Mouse (Mus musculus) induced T-regulatory cell, adult 2 months (primary cell): ENCODE results near the gene Acin1.

Source experiments
- DNase-seq: peaks from one replicate; pipeline ENCODE4 v3.0.0-alpha.2; 2012; ENCODE audit warnings: low read depth

The Acin1 gene

DNA sequence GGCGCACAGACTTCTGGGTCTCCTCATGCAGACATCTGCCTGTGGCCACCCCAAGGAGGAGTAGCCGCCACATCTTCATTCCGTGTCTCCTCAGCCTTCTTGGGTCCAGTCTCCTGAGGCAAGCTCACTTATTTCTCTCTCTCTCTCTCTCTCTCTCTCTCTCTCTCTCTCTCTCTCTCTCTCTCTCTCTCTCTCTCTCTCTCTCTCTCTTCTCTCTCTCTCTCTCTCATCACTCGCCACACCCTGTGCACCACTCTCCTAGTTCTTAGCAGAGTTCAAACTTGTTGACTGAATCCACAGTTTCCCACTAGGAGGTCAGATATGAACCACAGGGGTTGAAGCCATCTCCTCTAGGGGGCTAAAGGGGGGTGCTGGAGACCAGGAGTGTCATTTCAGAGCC is 12.0 kb upstream of the Acin1 start, which contains the start of gene Gm29776:
Gene Gm29776, minus strand, starts transcription at position 101 of the 400 bp plus-strand sequence.
- DNase-seq: no peak

DNA sequence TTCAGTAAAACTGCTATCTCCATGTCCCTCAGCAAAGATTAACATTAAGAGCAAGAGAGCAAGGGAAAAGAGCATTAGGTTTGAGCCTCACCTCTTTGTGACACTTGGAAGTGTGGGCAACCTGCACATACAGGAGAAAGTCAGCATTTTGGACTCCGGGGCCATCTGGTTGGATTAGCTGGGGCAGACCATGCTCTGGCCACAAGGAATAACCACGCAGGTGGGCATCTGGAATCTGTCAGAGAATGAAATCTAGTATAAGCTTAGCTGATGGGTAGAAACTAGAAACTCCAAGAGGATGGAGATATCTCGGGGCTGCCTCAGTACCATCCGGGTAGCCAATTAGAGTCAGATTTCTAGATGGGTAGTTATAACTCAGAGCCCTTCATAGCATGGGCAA is 10.0 kb upstream of the Acin1 start:
- DNase-seq: no peak

DNA sequence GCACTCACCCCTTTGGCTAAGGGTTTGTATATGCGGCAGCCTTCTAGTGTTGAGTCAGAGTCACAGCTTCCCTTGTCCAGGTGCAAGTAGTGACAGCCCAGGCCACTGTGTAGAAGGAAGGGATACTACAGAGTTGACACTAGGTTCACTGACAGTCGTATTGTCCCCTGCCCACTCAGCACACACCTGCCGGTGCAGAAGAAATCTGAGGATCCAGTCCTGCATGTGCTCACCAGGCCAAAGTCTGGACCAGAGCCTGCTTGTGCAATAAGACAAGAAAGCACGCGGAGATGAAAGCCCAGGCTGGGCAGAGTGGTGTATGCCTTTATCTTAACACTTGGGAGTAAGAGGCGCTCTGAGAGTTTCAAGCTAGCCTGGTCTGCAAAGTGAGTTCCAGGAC is 8.3 kb upstream of the Acin1 start:
- no peak for DNase-seq

DNA sequence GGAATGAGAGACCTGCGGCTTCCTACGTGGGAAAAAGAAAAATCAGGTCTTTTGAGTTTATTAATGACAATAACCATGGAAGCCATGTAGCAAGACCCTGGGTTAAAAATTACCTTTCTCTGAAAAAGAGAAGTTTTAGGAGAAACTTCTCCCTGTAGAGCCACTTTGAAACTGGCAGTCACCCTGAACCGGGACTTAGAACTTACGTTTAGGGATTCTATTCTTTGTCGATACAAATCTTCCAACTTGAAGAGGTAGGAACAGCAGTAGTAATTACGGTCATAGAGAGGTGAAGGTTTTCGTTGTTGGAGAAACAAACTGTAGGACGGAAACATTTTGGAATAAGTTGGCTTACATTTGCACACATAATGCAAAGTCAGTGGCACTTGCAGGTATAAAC is 520 bp upstream of the Acin1 start:
- DNase-seq: no peak

DNA sequence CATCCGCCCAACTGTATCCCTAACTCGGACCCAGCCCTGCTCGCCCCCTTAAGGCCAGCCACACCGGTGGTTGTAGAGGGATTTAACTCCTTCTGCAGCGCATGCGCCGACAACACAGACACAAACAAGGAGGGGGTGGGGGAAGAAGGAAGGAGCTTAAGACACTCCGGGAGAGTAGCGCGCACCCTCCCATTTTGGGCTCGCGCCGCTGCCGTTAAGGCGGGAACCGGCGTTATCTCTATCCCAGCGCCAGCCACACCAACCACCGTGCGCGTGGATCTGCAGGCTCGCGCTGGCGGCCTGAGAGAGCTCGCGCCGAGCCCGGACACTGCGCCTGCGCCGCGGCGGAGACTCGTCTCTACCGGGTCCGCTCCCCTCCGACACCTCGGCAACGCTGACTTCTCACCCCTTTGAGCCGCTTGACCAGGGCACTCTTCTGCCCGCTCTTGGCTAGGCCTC is 639 bp downstream of the Acin1 start, which contains the start of gene 1700123O20Rik:
Gene 1700123O20Rik, plus strand, starts transcription at position 154 of the 459 bp plus-strand sequence.
- peak; percentile 92 for DNase-seq

DNA sequence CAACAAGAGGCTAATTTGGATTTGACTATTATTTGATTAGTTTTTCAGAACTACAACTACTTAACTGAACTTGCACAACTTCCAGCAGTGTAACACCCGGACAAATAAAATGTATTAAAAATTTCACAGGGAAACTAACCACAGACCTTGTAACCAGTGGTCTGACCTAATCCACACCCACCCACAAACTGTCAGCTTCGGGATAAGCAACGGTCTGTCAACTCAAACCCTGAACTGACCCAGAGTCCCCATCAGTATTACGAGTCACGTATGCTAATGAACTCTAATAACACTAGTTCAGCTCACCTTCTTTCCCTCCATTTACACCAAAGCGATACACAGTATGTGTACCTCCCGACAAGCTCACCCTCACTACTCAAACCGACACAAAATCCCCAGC is 1.3 kb downstream of the Acin1 start:
- no peak for DNase-seq

DNA sequence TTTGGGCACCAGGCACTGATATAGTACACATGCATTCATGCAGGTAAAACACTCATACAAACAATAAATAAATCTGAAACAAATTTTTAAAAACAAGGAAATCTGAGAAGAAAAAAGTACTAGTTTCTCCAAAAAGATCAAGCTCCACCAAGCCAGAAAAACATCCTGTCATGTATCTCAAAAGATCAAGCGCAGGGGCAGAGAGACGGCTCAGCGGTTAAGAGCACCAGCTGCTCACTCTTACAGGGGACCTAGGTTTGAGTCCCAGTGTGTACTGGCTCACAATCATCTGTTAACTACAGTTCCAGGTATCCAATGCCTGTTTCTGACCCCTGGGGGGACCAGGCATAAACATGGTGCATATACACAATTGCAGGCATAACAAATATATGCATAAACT is 4.3 kb downstream of the Acin1 start:
- peak; percentile 25 for DNase-seq

DNA sequence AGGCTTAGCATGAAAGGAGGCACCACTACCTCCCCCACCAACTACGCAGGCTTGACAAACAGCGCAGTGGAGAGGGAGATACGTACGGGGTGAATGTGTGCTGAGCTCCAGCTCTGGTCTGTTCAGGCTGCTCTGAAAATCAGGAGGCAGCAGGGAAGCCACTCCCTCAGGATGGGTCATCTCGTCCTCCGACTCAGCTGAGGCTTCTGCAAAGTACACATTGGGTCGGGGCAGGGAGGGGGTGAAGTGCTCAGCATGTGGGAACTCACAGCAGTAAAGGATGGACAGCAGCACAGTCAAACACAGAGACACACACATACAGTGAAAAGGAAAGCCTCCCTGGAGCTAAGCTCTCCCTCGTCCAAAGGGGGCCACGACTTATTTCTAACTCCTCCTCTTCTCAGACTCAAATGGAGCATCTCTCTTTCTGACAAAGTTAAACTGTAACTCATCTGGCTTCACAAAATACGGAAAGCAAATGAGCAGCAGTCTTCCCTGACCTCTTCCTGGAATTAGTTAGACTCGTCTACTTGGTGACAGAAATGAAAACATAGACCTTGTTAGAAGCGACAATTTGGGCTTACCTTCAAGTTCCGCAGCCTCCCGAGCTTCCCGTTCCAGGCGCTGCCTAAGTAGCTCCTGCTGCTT is 8.0 kb downstream of the Acin1 start:
- no peak for DNase-seq

DNA sequence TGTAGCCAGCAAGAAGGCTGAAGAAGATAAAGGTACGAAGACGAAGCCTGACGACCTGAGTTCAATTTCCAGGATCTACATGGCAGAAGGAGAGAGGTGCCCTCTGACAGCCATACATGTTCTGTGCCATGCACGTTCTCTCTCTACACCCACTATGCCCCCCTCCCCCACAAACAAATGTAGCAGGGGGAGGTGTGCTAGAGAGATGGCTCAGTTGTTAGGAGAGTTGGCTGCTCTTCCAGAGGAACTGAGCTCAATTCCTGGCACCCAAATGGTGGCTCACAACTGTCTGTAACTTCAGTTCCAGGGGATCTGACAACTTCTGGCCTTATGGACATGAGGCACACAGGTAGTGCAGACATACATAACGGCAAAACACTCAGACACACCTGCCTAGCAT is 10.4 kb downstream of the Acin1 start:
- DNase-seq: no peak

DNA sequence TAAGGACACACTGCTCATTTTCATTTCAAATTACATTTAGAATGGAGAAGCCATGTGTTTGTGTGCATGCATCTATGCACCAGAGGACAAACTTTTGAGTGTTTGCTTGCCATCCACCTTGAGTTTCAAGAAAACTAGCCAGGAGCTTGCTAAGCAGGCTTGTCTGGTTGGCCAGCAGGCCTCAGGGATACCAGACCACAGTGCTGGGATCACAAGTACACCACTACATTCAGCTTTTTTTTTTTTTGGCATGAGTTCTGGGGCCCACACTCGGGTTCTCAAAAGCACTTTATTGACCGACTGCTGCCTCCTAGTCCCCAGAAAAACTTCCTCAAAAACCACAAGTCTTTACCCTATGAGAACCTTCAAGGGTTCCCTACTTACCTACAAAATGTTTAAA is 12.4 kb downstream of the Acin1 start:
- DNase-seq: no peak

DNA sequence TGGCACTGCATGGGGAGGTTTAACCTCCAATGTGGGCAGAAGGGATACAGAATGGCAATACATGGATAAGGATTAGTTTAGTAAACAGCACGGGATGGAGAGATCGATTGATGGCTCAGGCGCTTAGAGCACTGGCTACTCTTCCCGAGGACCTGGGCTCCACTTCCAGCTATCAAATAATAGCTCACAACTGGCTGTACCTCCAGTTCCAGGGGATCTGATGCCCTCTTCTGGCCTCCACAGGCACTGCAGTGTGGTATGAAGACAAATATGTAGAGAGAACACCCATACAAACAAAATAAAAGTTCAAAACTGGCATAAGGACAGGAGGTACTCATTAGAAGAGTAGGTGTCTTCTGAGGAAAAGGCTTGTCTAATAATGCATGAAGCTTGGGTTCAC is 17.4 kb downstream of the Acin1 start:
- peak; percentile 69 for DNase-seq

DNA sequence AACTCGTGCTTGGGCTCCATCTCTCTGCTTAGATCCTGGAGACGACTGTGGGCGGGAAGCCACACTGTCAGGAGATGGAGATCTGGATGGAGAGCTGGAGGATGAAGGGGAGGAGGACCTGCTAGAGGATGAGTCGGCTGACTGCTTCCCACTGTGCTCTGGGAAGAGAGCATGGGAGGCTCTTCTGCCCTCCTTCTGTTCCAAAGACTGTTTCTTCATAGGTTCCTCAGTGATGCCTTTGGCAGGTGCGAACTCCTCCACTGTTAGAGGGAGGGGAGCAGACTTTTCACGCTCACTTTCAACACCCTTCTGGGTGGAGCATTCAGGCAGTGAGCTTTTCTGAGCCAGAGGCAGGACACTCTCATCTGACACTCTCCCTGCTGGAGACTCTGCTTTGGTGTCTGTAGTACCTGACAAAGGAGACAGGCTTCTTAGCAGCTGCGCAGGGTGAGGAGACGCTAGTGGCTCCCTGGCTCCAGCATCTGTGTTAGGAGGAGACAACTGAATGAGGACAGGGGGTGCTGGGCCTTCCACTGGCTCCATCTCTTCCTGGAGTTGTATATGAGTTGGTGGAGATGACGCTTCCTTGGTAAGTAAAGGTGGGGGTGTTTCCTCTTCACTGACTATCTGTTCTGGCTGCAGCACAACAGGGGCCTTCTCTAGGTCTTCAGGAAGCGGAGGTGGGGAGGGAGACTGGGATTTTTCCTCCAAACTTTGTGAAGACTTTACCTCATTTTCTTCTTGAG is 22.1 kb downstream of the Acin1 start:
- no peak for DNase-seq

DNA sequence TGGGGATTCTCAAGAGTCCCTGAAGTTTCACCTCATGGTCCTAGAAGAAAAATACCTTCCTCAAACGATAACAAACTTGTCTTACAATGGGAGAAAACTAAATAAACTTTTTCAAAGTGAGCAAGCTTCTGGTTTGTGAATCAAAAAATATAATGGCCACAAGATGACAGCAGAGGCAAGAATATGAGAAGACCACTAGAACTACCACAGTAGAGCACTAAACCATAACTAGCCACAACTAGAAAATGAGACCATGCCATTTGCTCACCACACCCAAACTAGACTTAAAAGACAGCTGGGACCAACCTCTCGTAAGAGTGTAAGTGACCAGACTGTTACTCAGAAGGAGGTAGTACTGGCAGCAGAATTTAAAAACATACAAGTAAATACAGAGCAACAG is 26.7 kb downstream of the Acin1 start:
- DNase-seq: no peak

DNA sequence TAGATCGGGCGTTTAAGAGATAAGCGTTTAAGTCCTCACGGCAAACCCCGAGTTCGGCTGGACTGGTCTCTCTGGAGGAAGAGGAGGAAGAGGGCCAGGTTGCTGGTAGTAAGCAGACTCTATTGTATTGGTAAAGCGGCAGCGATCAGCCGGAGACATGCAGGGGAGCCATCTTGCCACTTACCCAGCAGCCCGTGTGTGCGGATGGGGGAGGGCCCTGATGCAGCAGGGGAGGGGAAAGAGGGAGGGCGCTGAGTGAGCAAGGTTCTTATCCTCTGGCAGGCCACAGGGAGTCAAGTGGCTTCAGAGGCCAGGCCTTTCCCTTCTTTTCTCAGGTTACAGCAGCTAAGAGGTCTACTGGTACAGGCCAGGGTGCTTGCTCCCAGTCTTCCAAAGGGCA is 33.2 kb downstream of the Acin1 start:
- peak; percentile 87 for DNase-seq

DNA sequence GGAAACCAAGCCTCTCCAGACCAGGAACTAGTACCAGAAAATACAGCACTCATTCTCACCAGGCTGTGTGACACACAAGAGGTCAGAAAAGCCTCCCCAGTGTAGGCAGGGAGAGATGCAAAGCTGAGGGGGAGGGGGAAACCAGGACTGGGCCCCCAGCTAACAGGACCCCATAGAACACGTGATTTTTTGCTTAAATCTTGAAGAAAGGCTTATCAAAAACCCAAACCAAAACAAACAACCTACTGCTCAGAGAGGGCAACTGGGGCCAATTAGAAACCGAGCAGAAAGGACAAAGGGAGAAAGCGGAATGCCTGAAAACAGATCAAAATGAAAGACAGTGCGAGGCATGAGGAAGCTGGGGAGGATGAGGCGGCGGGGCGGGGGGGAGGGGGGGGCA is 33.9 kb downstream of the Acin1 start:
- peak; percentile 40 for DNase-seq

DNA sequence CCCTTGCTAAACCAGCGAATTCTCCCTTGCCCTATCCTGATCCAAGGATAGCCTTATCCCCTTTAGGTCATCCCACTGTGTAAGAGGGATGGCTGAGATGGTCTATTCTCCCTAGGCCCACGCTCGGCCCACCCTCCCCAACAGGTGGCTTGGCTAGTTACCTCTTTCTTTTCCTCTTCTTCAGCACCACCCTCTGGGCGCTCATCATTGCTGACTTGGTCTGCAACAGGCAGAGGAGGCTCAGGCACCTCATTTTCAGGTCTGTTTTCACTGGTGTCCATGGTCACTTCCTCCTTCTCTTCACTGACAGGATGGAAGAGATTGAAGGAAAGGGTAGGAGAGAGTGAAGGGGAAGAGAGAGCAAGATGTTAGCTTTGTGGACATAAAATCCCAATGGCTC is 35.2 kb downstream of the Acin1 start:
- no peak for DNase-seq

DNA sequence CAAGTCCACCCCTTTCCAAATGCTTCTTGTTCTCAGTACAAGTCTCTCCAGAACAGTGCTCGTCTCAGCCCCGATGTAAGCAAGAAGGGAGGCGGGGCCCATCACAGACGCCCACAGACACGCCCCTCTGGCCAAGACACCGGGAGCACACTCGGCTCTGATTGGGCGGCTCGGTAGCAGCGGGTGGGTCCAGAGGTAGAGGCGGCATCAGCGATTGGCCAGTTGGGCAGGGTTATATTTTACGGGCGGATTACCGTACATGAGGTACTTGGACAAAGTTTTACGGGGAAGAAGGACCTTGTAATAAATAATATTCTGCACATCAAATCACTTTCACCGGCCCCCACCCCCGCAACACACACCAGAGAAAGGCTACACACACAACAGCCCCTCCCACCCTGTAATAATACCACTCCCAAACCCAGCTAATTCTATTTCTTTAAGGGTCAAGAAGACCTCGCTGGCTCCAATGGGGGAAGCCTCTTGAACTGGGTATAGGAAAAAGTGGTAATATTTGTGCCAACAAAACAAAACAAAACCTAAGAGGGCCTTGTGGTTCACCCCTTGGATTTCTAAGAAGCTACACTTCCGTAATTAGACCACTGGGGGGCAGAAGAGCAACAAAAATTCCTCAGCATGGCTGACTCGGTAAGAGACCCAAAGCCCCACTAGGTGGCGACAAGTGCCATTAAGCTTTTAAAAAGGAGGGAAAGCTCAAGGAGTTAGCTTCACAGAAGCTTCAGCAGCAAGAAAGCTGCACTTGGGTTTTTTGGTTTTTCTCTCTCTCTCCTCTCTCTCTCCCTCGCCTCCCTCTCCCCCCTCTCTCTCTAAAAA is 35.9 kb downstream of the Acin1 start:
- peak; percentile 97 for DNase-seq

DNA sequence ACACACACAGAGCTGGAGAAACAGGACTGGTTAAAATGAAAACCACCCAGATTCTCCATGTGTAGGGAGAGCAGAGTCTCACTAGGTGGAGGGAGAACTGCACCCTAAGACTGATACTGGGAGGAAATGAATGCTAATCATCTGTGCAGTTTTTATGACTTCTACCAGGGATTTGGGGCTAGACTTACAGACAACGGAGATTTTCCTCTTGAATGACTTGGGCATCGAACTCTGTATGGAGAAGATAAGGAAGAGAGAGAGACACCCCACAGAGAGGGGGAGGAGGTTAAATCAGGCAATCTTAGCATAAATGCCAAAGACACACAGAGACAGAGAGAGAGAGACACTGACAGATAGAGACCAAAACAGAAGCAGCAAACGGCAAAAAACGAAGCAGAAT is 38.8 kb downstream of the Acin1 start:
- no peak for DNase-seq

DNA sequence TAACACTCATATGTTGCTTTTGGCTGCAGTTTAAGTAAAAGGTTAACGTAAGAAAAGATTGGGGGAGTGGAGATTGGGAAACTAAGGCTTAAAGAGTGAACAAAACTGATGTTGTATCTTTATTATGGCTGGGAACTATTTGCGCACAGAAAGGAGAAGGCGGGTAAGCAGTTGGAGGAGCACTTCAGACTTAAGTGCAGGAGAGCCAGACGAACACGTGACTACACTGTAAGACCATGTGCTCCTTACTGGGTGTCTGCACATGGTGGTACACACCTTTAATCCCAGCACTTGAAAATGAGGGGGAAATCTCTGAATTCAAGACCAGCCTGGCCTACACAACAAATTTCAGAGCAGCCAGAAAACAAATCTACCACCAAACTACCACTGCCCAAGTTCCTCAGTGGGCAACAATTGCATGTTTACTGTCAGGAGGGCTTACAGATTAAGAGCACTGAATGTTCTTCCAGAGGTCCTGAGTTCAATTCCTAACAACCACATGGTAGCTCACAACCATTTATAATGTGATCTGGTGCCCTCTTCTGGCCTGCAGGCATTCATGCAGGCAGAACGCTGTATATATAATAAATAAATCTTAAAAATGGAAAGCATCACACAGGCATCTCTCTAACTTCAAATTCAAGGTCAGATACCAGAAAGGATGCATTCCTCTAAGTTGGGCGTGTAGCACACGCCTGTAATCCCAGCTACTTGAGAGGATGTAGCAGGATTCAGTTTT is 39.7 kb downstream of the Acin1 start:
- peak; percentile 39 for DNase-seq

DNA sequence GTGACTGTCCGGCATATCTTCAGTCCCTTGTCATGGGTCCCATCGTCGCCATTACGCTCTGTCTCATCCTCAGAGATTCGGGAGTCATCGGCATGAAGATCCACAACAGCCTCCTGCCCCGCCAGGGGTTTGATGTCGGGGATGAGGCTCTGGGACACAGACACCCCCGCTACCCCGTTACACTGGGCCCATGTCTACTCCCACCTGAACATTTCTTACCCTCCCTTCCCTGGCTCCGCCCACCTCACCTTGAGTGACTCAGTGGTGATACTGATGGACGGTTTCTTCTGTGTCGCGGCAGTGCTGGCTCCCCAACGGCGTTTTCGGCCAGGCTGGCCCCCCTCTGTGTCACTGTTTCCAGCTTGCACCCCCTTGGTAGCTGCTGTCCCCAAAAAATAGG is 40.3 kb downstream of the Acin1 start:
- no peak for DNase-seq

DNA sequence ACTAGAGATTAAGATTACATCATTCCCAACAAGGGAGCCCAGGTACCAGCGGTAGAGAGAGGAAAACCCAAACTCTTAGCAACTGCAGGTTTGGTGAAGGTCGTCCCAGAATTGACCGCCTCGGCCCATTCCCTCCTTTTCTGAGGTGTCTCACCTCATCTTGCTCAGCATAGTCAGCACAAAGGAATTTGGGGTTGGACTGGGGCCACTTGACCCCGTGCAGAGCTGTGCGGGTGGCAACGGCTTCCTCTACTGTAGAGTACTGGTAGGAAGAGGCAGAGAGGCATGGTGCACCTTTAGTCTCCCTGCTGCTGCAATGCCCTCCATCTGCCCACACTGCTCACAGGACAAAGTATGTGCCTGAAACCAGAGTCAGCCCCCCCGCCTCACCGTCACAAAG is 42.4 kb downstream of the Acin1 start:
- no peak for DNase-seq

DNA sequence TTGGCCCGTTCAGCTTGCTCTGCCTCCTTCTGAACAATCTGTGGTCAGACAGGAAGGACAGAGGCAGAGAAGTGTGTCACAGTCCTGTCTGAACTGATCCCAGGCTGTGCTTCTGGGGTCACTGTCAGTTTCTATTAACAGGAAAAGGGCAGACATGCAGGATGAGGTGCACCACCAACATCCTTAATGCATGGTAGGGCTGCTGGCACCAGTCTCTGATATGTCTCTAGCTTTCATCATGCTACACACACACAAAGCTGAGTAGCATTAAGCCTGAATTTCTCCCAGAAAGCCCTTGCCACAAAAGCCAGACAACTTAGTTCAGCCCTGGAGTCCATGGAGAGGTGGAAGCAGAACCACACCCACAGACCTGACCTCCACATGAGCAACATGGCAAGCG is 43.7 kb downstream of the Acin1 start:
- no peak for DNase-seq
